Mouse (Mus musculus) A20 (cell line): ENCODE data around the gene Olfr1349.
"Not testable (repeated sequence)": the region's sequence is repeated elsewhere in the genome, so short reads cannot be mapped to it uniquely, and the experiment has no call there.

Source experiments
- DNase-seq: peaks from one replicate; pipeline ENCODE4 v3.0.0-alpha.2; 2011; ENCODE audit warnings: low read depth, low spot score

Olfr1349 gene

GRCm38 (mm10) chr7:6522850-6523249 is at the start of gene Olfr1349:
TSS of gene Olfr1349 (minus strand) at chr7:6522950.
- no peak for DNase-seq

GRCm38 (mm10) chr7:6564541-6564940 is 41.8 kb upstream of the Olfr1349 start, which contains the start of gene Olfr1350:
TSS of gene Olfr1350 (plus strand) at chr7:6564841.
- DNase-seq, result no peak

- DNase-seq, result peak; percentile 22
Measured at GRCm38 (mm10) chr7:6526141-6526540, 3.4 kb upstream of the Olfr1349 start.

- peak; percentile 9 for DNase-seq
Measured at GRCm38 (mm10) chr7:6525001-6525400, 2.3 kb upstream of the Olfr1349 start.

- DNase-seq, result no peak
Measured at GRCm38 (mm10) chr7:6521666-6522065, 1.1 kb downstream of the Olfr1349 start.

- no peak for DNase-seq
Measured at GRCm38 (mm10) chr7:6508648-6509047, 14.1 kb downstream of the Olfr1349 start, which contains the start of gene Olfr1348. TSS of gene Olfr1348 (minus strand) at chr7:6508748.

GRCm38 (mm10) chr7:6499655-6500054 is 23.1 kb downstream of the Olfr1349 start, which contains the start of gene Olfr1347:
TSS of gene Olfr1347 (minus strand) at chr7:6499755.
- DNase-seq, result no peak

- no peak for DNase-seq
Measured at GRCm38 (mm10) chr7:6486841-6487240, 35.9 kb downstream of the Olfr1349 start, which contains the start of gene Olfr5. TSS of gene Olfr5 (minus strand) at chr7:6486941.

GRCm38 (mm10) chr7:6477633-6478032 is 45.1 kb downstream of the Olfr1349 start:
- DNase-seq, result not testable (repeated sequence)

GRCm38 (mm10) chr7:6466951-6467350 is 55.8 kb downstream of the Olfr1349 start, which contains the start of gene Olfr1346:
TSS of gene Olfr1346 (plus strand) at chr7:6467101.
- DNase-seq, result no peak
